Mouse (Mus musculus) E14TG2a.4 (cell line): ENCODE results near the gene Nfu1.

Source experiments
- CTCF ChIP-seq: conservative IDR thresholded peaks from 2 replicates; pipeline ENCODE4 v1.5.1; 2014; ENCODE audit warnings: low read length
- POU5F1 ChIP-seq: IDR thresholded peaks from 2 replicates; pipeline ENCODE4 v1.6.1; 2014; ENCODE audit warnings: low read length, borderline replicate concordance

- TF ChIP-seq CTCF: no peak
- TF ChIP-seq POU5F1: no peak
Measured at GRCm38 (mm10) chr6:87039161-87039560, 30.1 kb downstream of the Nfu1 start.
